Mouse (Mus musculus): ENCODE measurements around the gene Adamts12. TPM values are rescaled to one million over a fixed set of nuclear protein-coding genes. Genes with fewer than 3 reads are reported as not detected.
A peak's percentile ranks its signal among the peaks of the same experiment; 100 is the strongest.

Gene Adamts12
- polyA plus RNA-seq, 1 experiment, result 0.42 TPM

- no peak for DNase-seq (ENCODE audit: extremely low spot score in 1 of 2, low spot score in 1 of 2)
Observed at GRCm38 (mm10) chr15:11075726-11076361, 11.3 kb downstream of the Adamts12 start.

- DNase-seq (ENCODE audit: extremely low spot score in 1 of 2, low spot score in 1 of 2), result no peak
Observed at GRCm38 (mm10) chr15:11082961-11083569, 18.5 kb downstream of the Adamts12 start.

GRCm38 (mm10) chr15:11083678-11084077, 19.1 kb downstream of the Adamts12 start:
- no peak for DNase-seq (ENCODE audit: extremely low spot score in 1 of 2, low spot score in 1 of 2)

GRCm38 (mm10) chr15:11084241-11084992, 19.8 kb downstream of the Adamts12 start:
- DNase-seq (ENCODE audit: extremely low spot score in 1 of 2, low spot score in 1 of 2), result no peak

- no peak for DNase-seq (ENCODE audit: extremely low spot score in 1 of 2, low spot score in 1 of 2)
Observed at GRCm38 (mm10) chr15:11084993-11085365, 20.4 kb downstream of the Adamts12 start.

GRCm38 (mm10) chr15:11089494-11089893, 24.9 kb downstream of the Adamts12 start:
- DNase-seq (ENCODE audit: extremely low spot score in 1 of 2, low spot score in 1 of 2), result no peak

GRCm38 (mm10) chr15:11095566-11095965, 31.0 kb downstream of the Adamts12 start:
- peak; percentile 36 to 59 for DNase-seq (ENCODE audit: extremely low spot score in 1 of 2, low spot score in 1 of 2)

- no peak for DNase-seq (ENCODE audit: extremely low spot score in 1 of 2, low spot score in 1 of 2)
Observed at GRCm38 (mm10) chr15:11097967-11098702, 33.5 kb downstream of the Adamts12 start.

- DNase-seq (ENCODE audit: extremely low spot score in 1 of 2, low spot score in 1 of 2), result no peak
Observed at GRCm38 (mm10) chr15:11098940-11099339, 34.4 kb downstream of the Adamts12 start.

GRCm38 (mm10) chr15:11100917-11101316, 36.3 kb downstream of the Adamts12 start:
- no peak for DNase-seq (ENCODE audit: extremely low spot score in 1 of 2, low spot score in 1 of 2)

GRCm38 (mm10) chr15:11105101-11105500, 40.5 kb downstream of the Adamts12 start:
- no peak for DNase-seq (ENCODE audit: extremely low spot score in 1 of 2, low spot score in 1 of 2)

- DNase-seq (ENCODE audit: extremely low spot score in 1 of 2, low spot score in 1 of 2), result no peak
Observed at GRCm38 (mm10) chr15:11107376-11107775, 42.8 kb downstream of the Adamts12 start.

- no peak for DNase-seq (ENCODE audit: extremely low spot score in 1 of 2, low spot score in 1 of 2)
Observed at GRCm38 (mm10) chr15:11114631-11115197, 50.1 kb downstream of the Adamts12 start.

- DNase-seq (ENCODE audit: extremely low spot score in 1 of 2, low spot score in 1 of 2), result no peak
Observed at GRCm38 (mm10) chr15:11116303-11116702, 51.7 kb downstream of the Adamts12 start.

- no peak for DNase-seq (ENCODE audit: extremely low spot score in 1 of 2, low spot score in 1 of 2)
Observed at GRCm38 (mm10) chr15:11116853-11117252, 52.3 kb downstream of the Adamts12 start.

- no peak for DNase-seq (ENCODE audit: extremely low spot score in 1 of 2, low spot score in 1 of 2)
Observed at GRCm38 (mm10) chr15:11118371-11118770, 53.8 kb downstream of the Adamts12 start.

GRCm38 (mm10) chr15:11121721-11122120, 57.1 kb downstream of the Adamts12 start:
- no peak for DNase-seq (ENCODE audit: extremely low spot score in 1 of 2, low spot score in 1 of 2)

GRCm38 (mm10) chr15:11125361-11125760, 60.8 kb downstream of the Adamts12 start:
- DNase-seq (ENCODE audit: extremely low spot score in 1 of 2, low spot score in 1 of 2), result no peak

GRCm38 (mm10) chr15:11128457-11128856, 63.9 kb downstream of the Adamts12 start:
- DNase-seq (ENCODE audit: extremely low spot score in 1 of 2, low spot score in 1 of 2), result no peak

All from frontal cortex, adult 2 months (tissue).